Mouse (Mus musculus) megakaryocyte, embryonic 14.5 days (primary cell): ENCODE results near the gene Miga2.

Source experiments
- FLI1 ChIP-seq: IDR thresholded peaks from 2 replicates; pipeline ENCODE4 v1.6.1; 2012; ENCODE audit warnings: low read length, inconsistent platforms, mixed read lengths
- GATA1 ChIP-seq: IDR thresholded peaks from 3 replicates; pipeline ENCODE4 v1.6.1; 2012; ENCODE audit warnings: mixed read lengths, low read length, inconsistent platforms, borderline replicate concordance

DNA sequence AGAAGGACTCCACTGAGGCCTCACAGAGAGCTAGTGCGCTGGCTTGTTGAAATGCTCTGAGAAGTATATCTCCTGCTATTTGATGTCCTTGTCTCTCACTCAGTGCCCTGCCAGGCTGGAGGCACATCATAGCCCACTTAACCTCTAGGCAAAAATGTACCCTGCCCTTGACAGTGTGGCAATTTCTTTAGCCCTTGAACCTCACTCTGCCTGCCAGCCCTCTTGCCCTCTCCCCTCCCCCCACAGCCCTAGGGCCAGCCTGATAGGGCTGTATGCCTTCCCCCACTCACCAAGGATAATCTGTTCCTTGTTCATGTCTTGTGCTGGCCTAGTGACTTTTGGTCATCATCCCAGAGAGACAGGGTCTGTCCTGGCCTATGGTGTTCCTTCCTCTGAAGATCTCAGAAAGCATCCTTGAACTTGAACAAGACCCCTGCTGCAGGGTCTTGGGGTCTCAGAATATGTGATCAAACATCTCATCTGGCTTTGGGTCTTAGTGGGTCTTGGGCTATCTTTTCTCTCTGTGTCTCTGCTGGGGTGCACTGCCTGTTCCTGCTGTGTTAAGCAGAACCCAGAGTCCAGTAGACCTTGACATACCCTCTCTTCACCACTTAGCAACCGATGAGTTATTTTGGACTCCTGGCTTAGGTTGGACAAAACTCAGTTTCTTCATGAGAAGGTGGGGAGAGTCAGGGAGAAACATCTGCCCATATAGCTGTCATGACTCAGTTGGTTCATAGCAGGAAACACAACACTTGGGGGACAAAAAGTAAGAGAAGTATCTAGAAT lies 1.4 kb downstream of the Miga2 start:
- TF ChIP-seq GATA1 (no peak), FLI1 (no peak)
